Mouse (Mus musculus): ENCODE data around the gene Tbx20. TPM values are rescaled to one million over a fixed set of nuclear protein-coding genes. Genes with fewer than 3 reads are reported as not detected.
A peak's percentile ranks its signal among the peaks of the same experiment; 100 is the strongest.

Tbx20 gene
- polyA plus RNA-seq (2015; fragmentation: Nextera tagmentation; extraction: Ambion mirVana) = 68.8 and 69.5 TPM in 2 replicates

GRCm38 (mm10) chr9:24774160-24774969 lies at the start of gene Tbx20:
TSS of gene Tbx20 (minus strand) at chr9:24774303.
- Histone ChIP-seq H3K27me3 (replicated peaks) (0 out of 2 replicates have a peak, but pooled peaks cover 4% of the 10 kb centered on the region), H3K4me1 (peaks cover 39% of the 10 kb centered on the region), H3K36me3 (peaks cover 22% of the 10 kb centered on the region), H3K4me2 (peak within 1 kb of the TSS; percentile 82), H3K9ac (peak within 1 kb of the TSS; percentile 100), H3K27ac (replicated peaks) (peak within 1 kb of the TSS; percentile 99), H3K4me3 (peak within 1 kb of the TSS; percentile 93), H3K9me3 (no peaks in the 10 kb centered on the region)
- under 1% methylated on average over 40 of the region's 40 CpGs for WGBS
- ATAC-seq (ENCODE audit: extremely low read depth, insufficient number of reproducible peaks, low FRiP score, low TSS enrichment) = peak; percentile 90

- 60% methylated on average over 3 of the region's 3 CpGs for WGBS
Observed at GRCm38 (mm10) chr9:24818511-24818910, 44.4 kb upstream of the Tbx20 start.

DNA sequence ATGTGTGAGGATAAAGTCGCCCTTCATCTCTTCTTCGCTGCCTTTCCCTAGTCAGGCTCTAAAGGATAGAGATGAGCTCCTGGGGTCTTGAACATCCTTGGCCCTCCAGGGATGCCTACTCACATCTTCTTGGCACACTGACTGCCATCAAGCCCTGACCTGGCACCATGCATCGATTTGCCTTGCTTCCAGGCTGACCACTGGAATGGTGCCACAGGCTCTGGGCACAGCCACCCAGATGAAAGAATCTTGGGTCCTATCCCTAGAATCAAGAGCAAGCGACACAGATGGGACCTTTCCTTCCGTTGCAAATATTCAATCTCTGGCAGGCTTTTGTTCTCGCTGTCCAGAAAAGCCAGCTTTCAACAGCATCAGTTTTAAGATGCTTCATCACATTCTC lies 38.4 kb upstream of the Tbx20 start:
- Histone ChIP-seq H3K4me3 (no peak overlapping the region), H3K27me3 (replicated peaks) (no peaks in the 10 kb centered on the region), H3K36me3 (no peaks in the 10 kb centered on the region), H3K4me1 (no peaks in the 10 kb centered on the region), H3K4me2 (no peak overlapping the region), H3K9ac (no peak overlapping the region), H3K9me3 (no peaks in the 10 kb centered on the region), H3K27ac (replicated peaks) (no peak overlapping the region)
- ATAC-seq (ENCODE audit: extremely low read depth, insufficient number of reproducible peaks, low FRiP score, low TSS enrichment) = no peak
- WGBS = 75% methylated on average over 6 of the region's 6 CpGs

More at GRCm38 (mm10) chr9:24818511-24818910, 44.4 kb upstream of the Tbx20 start:
- Histone ChIP-seq H3K4me2 (no peak overlapping the region), H3K36me3 (no peaks in the 10 kb centered on the region), H3K27ac (replicated peaks) (no peak overlapping the region), H3K9me3 (no peaks in the 10 kb centered on the region), H3K27me3 (replicated peaks) (no peaks in the 10 kb centered on the region), H3K4me1 (peaks cover 14% of the 10 kb centered on the region; the same call in 1 of the 2 replicates), H3K4me3 (no peak overlapping the region), H3K9ac (no peak overlapping the region)
- no peak for ATAC-seq (ENCODE audit: extremely low read depth, insufficient number of reproducible peaks, low FRiP score, low TSS enrichment)

- no peaks in the 10 kb centered on the region for H3K27me3 ChIP-seq (replicated peaks)
- ATAC-seq (ENCODE audit: extremely low read depth, insufficient number of reproducible peaks, low FRiP score, low TSS enrichment) = no peak
- 38% methylated on average over 2 of the region's 2 CpGs for WGBS
- no peaks in the 10 kb centered on the region for H3K36me3 ChIP-seq
- H3K9ac ChIP-seq = no peak overlapping the region
- H3K4me1 ChIP-seq = peaks cover 19% of the 10 kb centered on the region
- no peak overlapping the region for H3K4me2 ChIP-seq
- H3K9me3 ChIP-seq = no peaks in the 10 kb centered on the region; the same call in 1 of the 2 replicates
- H3K4me3 ChIP-seq = no peak overlapping the region
- H3K27ac ChIP-seq (replicated peaks) = no peak overlapping the region
Observed at GRCm38 (mm10) chr9:24792110-24792509, 18.0 kb upstream of the Tbx20 start.

GRCm38 (mm10) chr9:24789396-24789795 lies 15.3 kb upstream of the Tbx20 start:
- WGBS = 49% methylated on average over 3 of the region's 3 CpGs

GRCm38 (mm10) chr9:24782338-24782737 lies 8.2 kb upstream of the Tbx20 start:
- H3K4me3 ChIP-seq = no peak overlapping the region
- H3K4me2 ChIP-seq = no peak overlapping the region
- no peaks in the 10 kb centered on the region for H3K9me3 ChIP-seq
- peaks cover 6% of the 10 kb centered on the region; the same call in 1 of the 2 replicates for H3K27me3 ChIP-seq (replicated peaks)
- H3K27ac ChIP-seq (replicated peaks) = peak overlapping the region; percentile 87
- H3K4me1 ChIP-seq = peaks cover 53% of the 10 kb centered on the region
- WGBS = 25% methylated on average over 3 of the region's 3 CpGs
- no peaks in the 10 kb centered on the region for H3K36me3 ChIP-seq
- peak overlapping the region; percentile 84; the same call in 1 of the 2 replicates for H3K9ac ChIP-seq
- no peak for ATAC-seq (ENCODE audit: extremely low read depth, insufficient number of reproducible peaks, low FRiP score, low TSS enrichment)

More at GRCm38 (mm10) chr9:24789396-24789795, 15.3 kb upstream of the Tbx20 start:
- H3K4me3 ChIP-seq = no peak overlapping the region
- ATAC-seq (ENCODE audit: extremely low read depth, insufficient number of reproducible peaks, low FRiP score, low TSS enrichment) = no peak
- H3K9me3 ChIP-seq = no peaks in the 10 kb centered on the region; the same call in 1 of the 2 replicates
- H3K4me2 ChIP-seq = no peak overlapping the region
- peaks cover 21% of the 10 kb centered on the region for H3K4me1 ChIP-seq
- H3K9ac ChIP-seq = no peak overlapping the region
- H3K36me3 ChIP-seq = no peaks in the 10 kb centered on the region
- H3K27me3 ChIP-seq (replicated peaks) = no peaks in the 10 kb centered on the region
- no peak overlapping the region for H3K27ac ChIP-seq (replicated peaks)

GRCm38 (mm10) chr9:24780929-24781441 lies 6.9 kb upstream of the Tbx20 start:
- Histone ChIP-seq H3K27me3 (replicated peaks) (peaks cover 6% of the 10 kb centered on the region; the same call in 1 of the 2 replicates), H3K9ac (peak overlapping the region; percentile 84), H3K9me3 (no peaks in the 10 kb centered on the region), H3K4me3 (peak overlapping the region; percentile 61), H3K4me2 (peak overlapping the region; percentile 84), H3K4me1 (peaks cover 65% of the 10 kb centered on the region), H3K36me3 (no peaks in the 10 kb centered on the region), H3K27ac (replicated peaks) (peak overlapping the region; percentile 87)
- no peak; the same call in 1 of the 2 replicates for ATAC-seq (ENCODE audit: extremely low read depth, insufficient number of reproducible peaks, low FRiP score, low TSS enrichment)
- WGBS = under 1% methylated on average over 32 of the region's 32 CpGs

DNA sequence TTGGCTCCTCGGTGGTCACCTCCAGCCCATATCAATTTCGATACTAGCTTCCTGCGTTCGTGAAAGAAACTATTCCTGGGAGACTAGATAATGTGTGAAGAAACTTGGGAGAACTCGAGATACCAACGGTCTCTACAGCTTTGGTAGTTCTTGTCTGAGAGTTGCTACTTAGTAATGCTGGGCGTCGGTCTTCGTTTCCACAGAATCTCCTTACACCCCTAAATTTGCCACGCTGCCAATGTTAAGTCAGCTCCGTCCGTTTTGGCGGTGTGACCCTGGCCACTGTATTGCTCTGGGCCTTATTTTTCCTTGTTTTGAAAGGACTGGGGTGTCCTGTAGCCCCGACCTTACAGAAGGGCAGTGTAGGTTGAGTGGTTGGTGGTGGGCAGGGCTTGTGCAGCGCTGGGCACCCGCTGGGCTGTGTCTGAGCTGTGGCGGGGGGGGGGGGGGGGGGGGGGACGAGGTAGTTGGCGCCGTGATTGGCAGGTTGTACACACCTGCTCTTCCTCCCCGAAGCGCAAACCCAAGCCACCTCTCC lies 6.4 kb upstream of the Tbx20 start:
- Histone ChIP-seq H3K9ac (peak overlapping the region; percentile 84), H3K9me3 (no peaks in the 10 kb centered on the region), H3K36me3 (no peaks in the 10 kb centered on the region), H3K4me3 (peak overlapping the region; percentile 61), H3K27ac (replicated peaks) (peak overlapping the region; percentile 87), H3K27me3 (replicated peaks) (peaks cover 6% of the 10 kb centered on the region; the same call in 1 of the 2 replicates), H3K4me1 (peaks cover 65% of the 10 kb centered on the region), H3K4me2 (peak overlapping the region; percentile 84)
- no peak; the same call in 1 of the 2 replicates for ATAC-seq (ENCODE audit: extremely low read depth, insufficient number of reproducible peaks, low FRiP score, low TSS enrichment)
- WGBS = 9% methylated on average over 20 of the region's 22 CpGs

DNA sequence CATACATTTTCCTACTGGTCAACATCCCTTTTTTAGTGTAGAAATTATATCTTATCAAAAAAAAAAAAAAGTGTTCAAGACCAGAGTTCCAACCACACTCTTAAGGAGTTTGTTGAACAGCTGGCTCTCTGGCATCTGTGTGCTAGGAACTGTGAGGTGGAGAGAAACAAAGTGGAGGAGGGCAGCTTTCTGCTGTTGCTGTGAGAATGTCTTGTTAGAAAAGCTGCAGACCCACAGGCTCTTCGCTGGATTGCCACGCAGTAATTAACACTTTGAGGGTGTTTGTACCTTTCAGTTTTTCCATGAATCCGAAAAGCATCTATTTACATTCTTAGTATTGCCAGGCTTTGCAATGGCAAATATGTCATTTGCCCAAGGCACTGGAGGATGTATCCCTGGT lies 5.9 kb upstream of the Tbx20 start:
- H3K27ac ChIP-seq (replicated peaks) = peak overlapping the region; percentile 87
- H3K4me2 ChIP-seq = peak overlapping the region; percentile 84
- 26% methylated on average over 3 of the region's 3 CpGs for WGBS
- no peaks in the 10 kb centered on the region for H3K36me3 ChIP-seq
- H3K9ac ChIP-seq = peak overlapping the region; percentile 84
- no peak overlapping the region for H3K4me3 ChIP-seq
- H3K9me3 ChIP-seq = no peaks in the 10 kb centered on the region
- H3K27me3 ChIP-seq (replicated peaks) = peaks cover 6% of the 10 kb centered on the region; the same call in 1 of the 2 replicates
- no peak for ATAC-seq (ENCODE audit: extremely low read depth, insufficient number of reproducible peaks, low FRiP score, low TSS enrichment)
- peaks cover 70% of the 10 kb centered on the region for H3K4me1 ChIP-seq

DNA sequence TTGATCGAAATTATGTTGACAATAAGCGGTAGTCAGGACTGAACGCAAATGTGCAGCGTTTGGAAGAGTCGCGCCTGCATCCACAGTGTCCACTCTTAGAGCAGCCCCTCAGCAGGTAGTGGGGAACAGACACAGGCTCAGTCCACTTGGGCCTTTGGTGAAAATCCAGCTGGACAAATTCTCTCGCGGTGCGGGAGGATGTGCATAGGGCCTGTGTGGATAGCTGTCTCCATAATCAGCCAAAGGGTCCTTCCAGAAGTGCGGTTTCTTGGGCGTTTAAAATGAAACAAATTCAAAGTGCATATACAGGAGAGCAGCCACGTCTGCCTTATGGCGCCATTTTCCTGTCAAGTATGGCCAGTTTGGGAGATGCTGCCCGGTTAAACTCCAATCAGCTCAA lies 4.5 kb upstream of the Tbx20 start:
- Histone ChIP-seq H3K4me2 (peak overlapping the region; percentile 82), H3K4me1 (peaks cover 72% of the 10 kb centered on the region), H3K36me3 (no peaks in the 10 kb centered on the region), H3K9ac (peak overlapping the region; percentile 83), H3K27me3 (replicated peaks) (peaks cover 6% of the 10 kb centered on the region; the same call in 1 of the 2 replicates), H3K9me3 (no peaks in the 10 kb centered on the region), H3K27ac (replicated peaks) (peak overlapping the region; percentile 88), H3K4me3 (peak overlapping the region; percentile 55)
- ATAC-seq (ENCODE audit: extremely low read depth, insufficient number of reproducible peaks, low FRiP score, low TSS enrichment) = no peak
- 24% methylated on average over 14 of the region's 14 CpGs for WGBS

GRCm38 (mm10) chr9:24777961-24778360 lies 3.9 kb upstream of the Tbx20 start:
- peaks cover 72% of the 10 kb centered on the region for H3K4me1 ChIP-seq
- ATAC-seq (ENCODE audit: extremely low read depth, insufficient number of reproducible peaks, low FRiP score, low TSS enrichment) = no peak
- H3K27ac ChIP-seq (replicated peaks) = peak overlapping the region; percentile 88
- no peaks in the 10 kb centered on the region for H3K36me3 ChIP-seq
- peaks cover 6% of the 10 kb centered on the region; the same call in 1 of the 2 replicates for H3K27me3 ChIP-seq (replicated peaks)
- peak overlapping the region; percentile 83 for H3K9ac ChIP-seq
- under 1% methylated on average over 14 of the region's 14 CpGs for WGBS
- peak overlapping the region; percentile 55 for H3K4me3 ChIP-seq
- H3K4me2 ChIP-seq = peak overlapping the region; percentile 82
- no peaks in the 10 kb centered on the region for H3K9me3 ChIP-seq
